Mouse (Mus musculus): ENCODE measurements around the gene Maco1. TPM values are rescaled to one million over a fixed set of nuclear protein-coding genes. Genes with fewer than 3 reads are reported as not detected.

Gene Maco1
- total RNA-seq, 2 experiments from 2014 or later = 49.7 to 56.6 TPM

GRCm38 (mm10) chr4:134791731-134792130 lies 61.4 kb downstream of the Maco1 start:
- no peak for DNase-seq (ENCODE audit: low spot score in 2 of 2)
- intact Hi-C loops (cut with DNase I) = loop anchor here (1.0 to 5.0 kb wide), 2 partner anchors 86 to 245 kb away; no protein-coding TSS in a partner anchor

GRCm38 (mm10) chr4:134786946-134787345 lies 66.2 kb downstream of the Maco1 start:
- intact Hi-C loops (cut with DNase I) = no loop called here
- DNase-seq (ENCODE audit: low spot score in 2 of 2) = no peak

- intact Hi-C loops (cut with DNase I) = no loop called here
- no peak for DNase-seq (ENCODE audit: low spot score in 2 of 2)
These were observed 68.4 kb downstream of the Maco1 start for GRCm38 (mm10) chr4:134784701-134785100.

- no peak for DNase-seq (ENCODE audit: low spot score in 2 of 2)
- intact Hi-C loops (cut with DNase I) = no loop called here
These were observed 73.8 kb downstream of the Maco1 start for GRCm38 (mm10) chr4:134779136-134779934.

- intact Hi-C loops (cut with DNase I) = no loop called here
- DNase-seq (ENCODE audit: low spot score in 2 of 2) = no peak
These were observed 76.9 kb downstream of the Maco1 start for GRCm38 (mm10) chr4:134776246-134776645.

GRCm38 (mm10) chr4:134775234-134775944 lies 77.8 kb downstream of the Maco1 start:
- intact Hi-C loops (cut with DNase I) = no loop called here
- no peak for DNase-seq (ENCODE audit: low spot score in 2 of 2)

- intact Hi-C loops (cut with DNase I) = no loop called here
- DNase-seq (ENCODE audit: low spot score in 2 of 2) = no peak
These were observed 79.0 kb downstream of the Maco1 start for GRCm38 (mm10) chr4:134774126-134774525.

- DNase-seq (ENCODE audit: low spot score in 2 of 2) = no peak
- intact Hi-C loops (cut with DNase I) = no loop called here
These were observed 80.1 kb downstream of the Maco1 start for GRCm38 (mm10) chr4:134772805-134773674.

GRCm38 (mm10) chr4:134769891-134770290 lies 83.3 kb downstream of the Maco1 start:
- no peak for DNase-seq (ENCODE audit: low spot score in 2 of 2)
- intact Hi-C loops (cut with DNase I) = no loop called here

- DNase-seq (ENCODE audit: low spot score in 2 of 2) = no peak
- intact Hi-C loops (cut with DNase I) = no loop called here
These were observed 83.9 kb downstream of the Maco1 start for GRCm38 (mm10) chr4:134769081-134769811.

- DNase-seq (ENCODE audit: low spot score in 2 of 2) = no peak
- intact Hi-C loops (cut with DNase I) = no loop called here
These were observed 84.8 kb downstream of the Maco1 start for GRCm38 (mm10) chr4:134768226-134768888.

GRCm38 (mm10) chr4:134767426-134768225 lies 85.5 kb downstream of the Maco1 start, which contains the start of gene Ldlrap1:
Gene Ldlrap1, minus strand, starts transcription at chr4:134768024.
- DNase-seq (ENCODE audit: low spot score in 2 of 2) = peak; percentile 56 to 69

GRCm38 (mm10) chr4:134766904-134767425 lies 86.2 kb downstream of the Maco1 start:
- no peak for DNase-seq (ENCODE audit: low spot score in 2 of 2)
- intact Hi-C loops (cut with DNase I) = no loop called here

More at GRCm38 (mm10) chr4:134767426-134768225, 85.5 kb downstream of the Maco1 start, which contains the start of gene Ldlrap1:
- intact Hi-C loops (cut with DNase I) = no loop called here

- intact Hi-C loops (cut with DNase I) = no loop called here
- DNase-seq (ENCODE audit: low spot score in 2 of 2) = no peak
These were observed 86.9 kb downstream of the Maco1 start for GRCm38 (mm10) chr4:134766277-134766676.

- intact Hi-C loops (cut with DNase I) = no loop called here
- DNase-seq (ENCODE audit: low spot score in 2 of 2) = no peak
These were observed 88.8 kb downstream of the Maco1 start for GRCm38 (mm10) chr4:134764333-134764732.

GRCm38 (mm10) chr4:134762360-134762759 lies 90.8 kb downstream of the Maco1 start:
- intact Hi-C loops (cut with DNase I) = no loop called here
- no peak for DNase-seq (ENCODE audit: low spot score in 2 of 2)

- no peak for DNase-seq (ENCODE audit: low spot score in 2 of 2)
- intact Hi-C loops (cut with DNase I) = no loop called here
These were observed 92.3 kb downstream of the Maco1 start for GRCm38 (mm10) chr4:134760793-134761201.

- intact Hi-C loops (cut with DNase I) = no loop called here
- DNase-seq (ENCODE audit: low spot score in 2 of 2) = no peak
These were observed 92.9 kb downstream of the Maco1 start for GRCm38 (mm10) chr4:134760281-134760680.
